Mouse (Mus musculus): ENCODE data around the gene Themis2. TPM values are rescaled to one million over a fixed set of nuclear protein-coding genes. Genes with fewer than 3 reads are reported as not detected.
"Not testable (repeated sequence)": the region's sequence is repeated elsewhere in the genome, so short reads cannot be mapped to it uniquely, and the experiment has no call there.

Gene Themis2
- polyA plus RNA-seq, 1 experiment = 0.05 TPM

- H3K4me3 ChIP-seq (replicated peaks) = no peak overlapping the region
- peaks cover 28% of the 10 kb centered on the region for H3K4me1 ChIP-seq (ENCODE audit: control insufficient read depth)
- no peaks in the 10 kb centered on the region for H3K36me3 ChIP-seq (ENCODE audit: control insufficient read depth)
- H3K9me3 ChIP-seq (ENCODE audit: control insufficient read depth, low read length) = no peaks in the 10 kb centered on the region
- TF ChIP-seq TAL1 (IDR thresholded peaks at IDR 0.05; ENCODE audit: low read length) (0 out of 3 replicates have a peak, but pooled peaks have one; percentile 7), GATA1 (IDR thresholded peaks at IDR 0.05; ENCODE audit: low read length) (no peak)
- no peaks in the 10 kb centered on the region; the same call in 1 of the 2 replicates for H3K27me3 ChIP-seq (ENCODE audit: control insufficient read depth)
Measured at GRCm38 (mm10) chr4:132746911-132747517, 49.2 kb downstream of the Themis2 start.

DNA sequence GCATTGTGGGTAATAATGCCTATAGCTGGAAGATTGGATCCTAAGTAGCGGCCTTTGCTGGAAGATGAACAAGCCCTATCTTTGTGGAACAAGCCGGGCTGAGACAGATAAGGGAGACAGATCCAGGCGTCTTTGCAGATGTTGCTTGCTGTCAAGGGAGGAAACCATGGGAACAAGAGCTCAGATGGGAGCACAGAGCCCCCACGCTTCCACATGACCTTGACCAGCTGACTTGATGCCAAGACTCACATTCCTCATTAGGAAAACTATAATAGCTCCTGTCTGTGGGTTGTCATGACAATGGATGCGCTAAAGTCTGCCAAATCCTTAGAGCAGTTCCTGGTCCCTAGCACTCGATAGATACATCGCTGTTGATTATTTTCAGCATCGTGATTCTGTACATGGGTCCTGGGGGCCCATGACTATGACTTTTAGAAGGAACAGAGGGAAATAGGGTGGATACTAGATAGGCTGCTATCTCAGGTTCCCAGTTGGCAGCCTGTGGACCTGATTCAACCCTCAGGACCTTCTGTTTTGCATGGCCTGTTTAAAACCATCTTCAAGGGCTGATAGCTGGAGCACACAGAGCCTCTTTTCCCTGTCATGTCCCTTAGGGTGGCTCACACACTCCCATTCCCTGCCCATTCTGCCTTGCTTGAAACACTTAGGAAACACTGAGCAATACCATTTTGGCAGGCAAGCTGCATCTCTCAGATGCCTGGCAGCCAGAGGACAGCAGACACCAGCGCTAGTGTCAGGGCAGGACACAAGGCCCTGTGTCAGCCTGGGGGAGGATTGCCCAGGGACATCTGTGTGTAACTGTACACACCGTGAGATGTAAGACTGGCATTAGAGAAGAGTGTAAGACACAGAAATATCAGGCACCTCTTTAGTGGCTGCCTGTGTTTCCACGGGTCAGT is 51.9 kb downstream of the Themis2 start:
- H3K9me3 ChIP-seq (ENCODE audit: control insufficient read depth, low read length) = no peaks in the 10 kb centered on the region
- TF ChIP-seq TAL1 (IDR thresholded peaks at IDR 0.05; ENCODE audit: low read length) (no peak), GATA1 (IDR thresholded peaks at IDR 0.05; ENCODE audit: low read length) (no peak)

GRCm38 (mm10) chr4:132741491-132741890 is 54.7 kb downstream of the Themis2 start:
- Histone ChIP-seq H3K4me1 (ENCODE audit: control insufficient read depth) (peaks cover 15% of the 10 kb centered on the region), H3K9me3 (ENCODE audit: control insufficient read depth, low read length) (no peaks in the 10 kb centered on the region), H3K4me3 (replicated peaks) (no peak overlapping the region), H3K36me3 (ENCODE audit: control insufficient read depth) (no peaks in the 10 kb centered on the region), H3K27me3 (ENCODE audit: control insufficient read depth) (no peaks in the 10 kb centered on the region; the same call in 1 of the 2 replicates)
- TF ChIP-seq GATA1 (IDR thresholded peaks at IDR 0.05; ENCODE audit: low read length) (0 out of 2 replicates have a peak, but pooled peaks have one; percentile 26), TAL1 (IDR thresholded peaks at IDR 0.05; ENCODE audit: low read length) (no peak)

More for the DNA sequence above, 51.9 kb downstream of the Themis2 start:
- Histone ChIP-seq H3K27me3 (ENCODE audit: control insufficient read depth) (no peaks in the 10 kb centered on the region; the same call in 1 of the 2 replicates), H3K36me3 (ENCODE audit: control insufficient read depth) (no peaks in the 10 kb centered on the region), H3K4me3 (replicated peaks) (no peak overlapping the region), H3K4me1 (ENCODE audit: control insufficient read depth) (peaks cover 28% of the 10 kb centered on the region)

- H3K36me3 ChIP-seq (ENCODE audit: control insufficient read depth); H3K27me3 ChIP-seq (ENCODE audit: control insufficient read depth); H3K4me3 ChIP-seq (replicated peaks); H3K9me3 ChIP-seq (ENCODE audit: control insufficient read depth, low read length): not testable (repeated sequence)
- peaks cover 18% of the 10 kb centered on the region for H3K4me1 ChIP-seq (ENCODE audit: control insufficient read depth)
Measured at GRCm38 (mm10) chr4:132737154-132737553, 59.0 kb downstream of the Themis2 start.

- Histone ChIP-seq H3K4me1 (ENCODE audit: control insufficient read depth) (peaks cover 25% of the 10 kb centered on the region), H3K4me3 (replicated peaks) (no peak overlapping the region), H3K27me3 (ENCODE audit: control insufficient read depth) (peaks cover 3% of the 10 kb centered on the region; the same call in 1 of the 2 replicates), H3K9me3 (ENCODE audit: control insufficient read depth, low read length) (no peaks in the 10 kb centered on the region), H3K36me3 (ENCODE audit: control insufficient read depth) (no peaks in the 10 kb centered on the region)
- TF ChIP-seq TAL1 (IDR thresholded peaks at IDR 0.05; ENCODE audit: low read length) = no peak
- no peak for TF ChIP-seq GATA1 (IDR thresholded peaks at IDR 0.05; ENCODE audit: low read length)
Measured at GRCm38 (mm10) chr4:132735894-132736293, 60.3 kb downstream of the Themis2 start.

- Histone ChIP-seq H3K27me3 (ENCODE audit: control insufficient read depth) (peaks cover 3% of the 10 kb centered on the region; the same call in 1 of the 2 replicates), H3K36me3 (ENCODE audit: control insufficient read depth) (no peaks in the 10 kb centered on the region), H3K9me3 (ENCODE audit: control insufficient read depth, low read length) (no peaks in the 10 kb centered on the region), H3K4me3 (replicated peaks) (no peak overlapping the region), H3K4me1 (ENCODE audit: control insufficient read depth) (peaks cover 25% of the 10 kb centered on the region)
- TF ChIP-seq GATA1 (IDR thresholded peaks at IDR 0.05; ENCODE audit: low read length) (no peak), TAL1 (IDR thresholded peaks at IDR 0.05; ENCODE audit: low read length) (no peak)
Measured at GRCm38 (mm10) chr4:132735389-132735788, 60.8 kb downstream of the Themis2 start.

- Histone ChIP-seq H3K9me3 (ENCODE audit: control insufficient read depth, low read length) (no peaks in the 10 kb centered on the region), H3K4me3 (replicated peaks) (no peak overlapping the region), H3K27me3 (ENCODE audit: control insufficient read depth) (peaks cover 3% of the 10 kb centered on the region; the same call in 1 of the 2 replicates), H3K4me1 (ENCODE audit: control insufficient read depth) (peaks cover 25% of the 10 kb centered on the region), H3K36me3 (ENCODE audit: control insufficient read depth) (no peaks in the 10 kb centered on the region)
- TF ChIP-seq GATA1 (IDR thresholded peaks at IDR 0.05; ENCODE audit: low read length) (no peak), TAL1 (IDR thresholded peaks at IDR 0.05; ENCODE audit: low read length) (no peak)
Measured at GRCm38 (mm10) chr4:132734766-132735165, 61.4 kb downstream of the Themis2 start.

- Histone ChIP-seq H3K4me1 (ENCODE audit: control insufficient read depth) (peaks cover 25% of the 10 kb centered on the region), H3K9me3 (ENCODE audit: control insufficient read depth, low read length) (no peaks in the 10 kb centered on the region), H3K36me3 (ENCODE audit: control insufficient read depth) (no peaks in the 10 kb centered on the region; the same call in 1 of the 2 replicates), H3K4me3 (replicated peaks) (no peak overlapping the region), H3K27me3 (ENCODE audit: control insufficient read depth) (peaks cover 3% of the 10 kb centered on the region; the same call in 1 of the 2 replicates)
- no peak for TF ChIP-seq TAL1 (IDR thresholded peaks at IDR 0.05; ENCODE audit: low read length)
- TF ChIP-seq GATA1 (IDR thresholded peaks at IDR 0.05; ENCODE audit: low read length) = no peak
Measured at GRCm38 (mm10) chr4:132733071-132733770, 63.0 kb downstream of the Themis2 start.

Measured in erythroblast, embryonic 14.5 days (primary cell).